Mouse (Mus musculus): ENCODE measurements around the gene Gapt. TPM values are rescaled to one million over a fixed set of nuclear protein-coding genes. Genes with fewer than 3 reads are reported as not detected.

Gapt gene
- polyA plus RNA-seq, 1 experiment from 2014 or later, result 0.14 TPM

Other genes starting within 250 kb of the Gapt start
- not detected in 2 replicates for gene Rab3c, start 76.2 kb downstream of the Gapt start, polyA plus RNA-seq (2014; fragmentation: Nextera tagmentation; extraction: Ambion mirVana)
- 60.9 and 88.0 TPM in 2 replicates for gene Plk2, start 37.8 kb upstream of the Gapt start, polyA plus RNA-seq (2014; fragmentation: Nextera tagmentation; extraction: Ambion mirVana)